ENCODE assay signal across 10 mouse cellular contexts in the genomic region with DNA sequence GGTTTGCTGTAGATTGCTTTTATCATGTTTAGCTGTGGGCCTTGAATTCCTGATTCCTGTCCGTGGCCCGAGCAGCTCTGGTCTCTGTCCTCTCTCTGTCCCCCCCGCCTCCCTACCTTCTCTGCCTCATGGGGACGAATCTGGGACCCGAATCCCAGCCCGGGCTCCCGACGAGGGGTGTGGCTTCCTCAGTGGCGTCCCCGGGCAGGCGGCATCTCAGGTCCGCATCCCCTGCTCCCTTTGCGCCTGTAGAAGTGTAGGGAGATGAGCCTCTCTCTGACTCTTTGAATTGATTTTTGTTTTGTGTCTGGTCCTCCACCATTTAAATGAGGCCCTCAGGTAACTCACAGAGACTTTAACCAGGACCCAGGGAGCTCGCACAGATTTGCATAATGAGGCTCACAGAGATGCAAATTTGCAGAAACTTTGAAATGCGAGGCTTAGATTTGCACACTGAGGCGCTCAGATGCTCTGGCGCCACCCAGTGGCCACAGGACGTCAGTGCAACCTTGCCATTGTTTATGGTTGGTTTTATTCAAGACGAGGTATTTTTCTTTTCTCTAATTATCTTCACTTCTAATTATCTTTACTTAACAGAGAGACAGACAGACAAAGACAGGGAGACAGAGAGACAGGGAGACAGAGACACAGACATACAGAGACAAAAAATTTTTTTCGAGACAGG. TPM values are rescaled to one million over a fixed set of nuclear protein-coding genes. Genes with fewer than 3 reads are reported as not detected.
A peak's percentile ranks its signal among the peaks of the same experiment; 100 is the strongest.
DNase-seq lines count a peak whose midpoint lies in the region; ATAC-seq and TF ChIP-seq lines count a peak whose summit lies in the region.
"Not testable (repeated sequence)": the region's sequence is repeated elsewhere in the genome, so short reads cannot be mapped to it uniquely, and the experiment has no call there.
"Had no signal": no experiment of that assay in that cellular context is flagged by ENCODE, and none has a peak within 500 bp of the region (broad histone marks: within the 10 kb centered on the region; RNA-seq: fewer than 3 reads in every experiment).

No protein-coding gene starts in this region.

- H3K27ac ChIP-seq in forebrain, embryonic 11.5 days (ENCODE audit: low read depth, low read length); heart, embryonic 13.5 days (replicated peaks); kidney, postnatal 0 days; liver, postnatal 0 days (ENCODE audit: low read depth); stomach, embryonic 16.5 days (ENCODE audit: low read length): not testable (repeated sequence)

- not testable (repeated sequence) for H3K9ac ChIP-seq in forebrain, embryonic 11.5 days (ENCODE audit: low read length); heart, embryonic 13.5 days; kidney, postnatal 0 days (ENCODE audit: low read depth, low read length); liver, postnatal 0 days (replicated peaks); stomach, embryonic 16.5 days (ENCODE audit: low read length)

- not testable (repeated sequence) for TF ChIP-seq EP300 in liver, postnatal 0 days (IDR thresholded peaks at IDR 0.05; ENCODE audit: low read depth)

- not testable (repeated sequence) for H3K4me1 ChIP-seq in forebrain, embryonic 11.5 days (replicated peaks; ENCODE audit: control insufficient read depth, insufficient read depth, low read length); heart, embryonic 13.5 days; kidney, postnatal 0 days (replicated peaks; ENCODE audit: insufficient read depth, low read length); liver, postnatal 0 days (ENCODE audit: insufficient read depth); stomach, embryonic 16.5 days (ENCODE audit: control insufficient read depth, insufficient read depth, low read length)

- not testable (repeated sequence) for H3K9me3 ChIP-seq in forebrain, embryonic 11.5 days (ENCODE audit: control insufficient read depth, low read length); heart, embryonic 13.5 days; kidney, postnatal 0 days (replicated peaks; ENCODE audit: low read length); liver, postnatal 0 days (ENCODE audit: low read length); stomach, embryonic 16.5 days (replicated peaks; ENCODE audit: control insufficient read depth, low read length)

- 67% methylated on average over 20 of the region's 20 CpGs for WGBS in forebrain, embryonic 11.5 days
- 57% methylated on average over 18 of the region's 20 CpGs for WGBS in heart, embryonic 13.5 days
- 78% methylated on average over 11 of the region's 20 CpGs for WGBS in kidney, postnatal 0 days
- 85% methylated on average over 11 of the region's 20 CpGs for WGBS in liver, postnatal 0 days (ENCODE audit: insufficient replicate concordance)
- WGBS in stomach, embryonic 16.5 days = 70% methylated on average over 20 of the region's 20 CpGs

- ATAC-seq in cerebellum, adult (ENCODE audit: insufficient number of reproducible peaks, low FRiP score, low TSS enrichment) = peak; percentile 99
- ATAC-seq in forebrain, embryonic 11.5 days (replicated peaks; ENCODE audit: low FRiP score) = peak; percentile 92
- ATAC-seq in heart, embryonic 13.5 days (ENCODE audit: extremely low read depth, insufficient number of reproducible peaks, low FRiP score, low TSS enrichment) = 0 out of 2 replicates have a peak, but pooled peaks have one; percentile 70
- ATAC-seq in kidney, postnatal 0 days (replicated peaks; ENCODE audit: low FRiP score, low read depth) = peak; percentile 74
- 0 out of 2 replicates have a peak, but pooled peaks have one; percentile 40 for ATAC-seq in liver, postnatal 0 days
- peak; percentile 86 for ATAC-seq in stomach, embryonic 16.5 days (ENCODE audit: insufficient read depth, low FRiP score)

- H3K27me3 ChIP-seq in forebrain, embryonic 11.5 days (ENCODE audit: control insufficient read depth, insufficient read depth, low read length); heart, embryonic 13.5 days (replicated peaks); kidney, postnatal 0 days (ENCODE audit: insufficient read depth, low read length); liver, postnatal 0 days (ENCODE audit: insufficient read depth, low read length); stomach, embryonic 16.5 days (ENCODE audit: control insufficient read depth, insufficient read depth, low read length): not testable (repeated sequence)

- H3K36me3 ChIP-seq in forebrain, embryonic 11.5 days (ENCODE audit: control insufficient read depth, insufficient read depth, low read length); heart, embryonic 13.5 days; kidney, postnatal 0 days (ENCODE audit: insufficient read depth, low read length); liver, postnatal 0 days (replicated peaks; ENCODE audit: insufficient read depth, low read length); stomach, embryonic 16.5 days (ENCODE audit: control insufficient read depth, insufficient read depth, low read length): not testable (repeated sequence)

- DNase-seq in 416B (ENCODE audit: low read depth) = peak; percentile 27
- peak; percentile 85 for DNase-seq in forebrain, embryonic 11.5 days (ENCODE audit: low spot score)
- DNase-seq in kidney, postnatal 0 days (ENCODE audit: low spot score) = not testable (repeated sequence)
- peak; percentile 65 for DNase-seq in liver, postnatal 0 days
- peak; percentile 37 for DNase-seq in neural tube, embryonic 10.5 days (ENCODE audit: extremely low spot score, low spot score)

- not testable (repeated sequence) for H3K4me3 ChIP-seq in forebrain, embryonic 11.5 days (ENCODE audit: low read depth, low read length); heart, embryonic 13.5 days; kidney, postnatal 0 days (replicated peaks; ENCODE audit: low read depth, low read length); liver, postnatal 0 days (ENCODE audit: low read depth, low read length); stomach, embryonic 16.5 days (replicated peaks; ENCODE audit: low read length)

- TF ChIP-seq CTCF in kidney, postnatal 0 days (IDR thresholded peaks at IDR 0.05; ENCODE audit: low read depth); liver, postnatal 0 days (IDR thresholded peaks at IDR 0.05; ENCODE audit: low read depth): not testable (repeated sequence)

- not testable (repeated sequence) for H3K4me2 ChIP-seq in forebrain, embryonic 11.5 days (ENCODE audit: low read depth, low read length, severe bottlenecking); heart, embryonic 13.5 days; kidney, postnatal 0 days (ENCODE audit: low read length); liver, postnatal 0 days (ENCODE audit: low read depth, low read length); stomach, embryonic 16.5 days (ENCODE audit: low read depth, low read length)

RNA-seq across cellular contexts. Expression of gene Gm21860, which starts 23.6 kb away (rescaled TPM):
- not detected in 2 replicates for polyA plus RNA-seq in forebrain, embryonic 11.5 days (2014; fragmentation: Nextera tagmentation; extraction: Ambion mirVana)
- polyA plus RNA-seq in heart, embryonic 13.5 days (2015; fragmentation: Nextera tagmentation; extraction: Ambion mirVana) = not detected in 2 replicates
- polyA plus RNA-seq in kidney, postnatal 0 days (2015; fragmentation: Nextera tagmentation; extraction: Ambion mirVana) = not detected in 2 replicates
- not detected in 2 replicates for polyA plus RNA-seq in liver, postnatal 0 days (2015; fragmentation: Nextera tagmentation; extraction: Ambion mirVana)
- not detected in 2 replicates for polyA plus RNA-seq in stomach, embryonic 16.5 days (2015; fragmentation: Nextera tagmentation; extraction: Ambion mirVana)
- polyA plus RNA-seq: C2C12; liver, embryonic 14.5 days had no signal

RNA-seq across cellular contexts. Expression of gene Gm47283, which starts 53.5 kb away (rescaled TPM):
- polyA plus RNA-seq in forebrain, embryonic 11.5 days (2014; fragmentation: Nextera tagmentation; extraction: Ambion mirVana) = not detected in 2 replicates
- polyA plus RNA-seq in heart, embryonic 13.5 days (2015; fragmentation: Nextera tagmentation; extraction: Ambion mirVana) = not detected in 2 replicates
- polyA plus RNA-seq in kidney, postnatal 0 days (2015; fragmentation: Nextera tagmentation; extraction: Ambion mirVana) = not detected in 2 replicates
- not detected in 2 replicates for polyA plus RNA-seq in liver, postnatal 0 days (2015; fragmentation: Nextera tagmentation; extraction: Ambion mirVana)
- polyA plus RNA-seq in stomach, embryonic 16.5 days (2015; fragmentation: Nextera tagmentation; extraction: Ambion mirVana) = not detected in 2 replicates
- polyA plus RNA-seq: C2C12; liver, embryonic 14.5 days had no signal

Comparison
In these comparisons a context has a peak if more than half of its experiments do, and no peak if none do; other contexts are left out.
1. ATAC-seq: peak in every context shown above with its lines; median percentile 99 in cerebellum, adult; 92 in forebrain, embryonic 11.5 days; 86 in stomach, embryonic 16.5 days; 74 in kidney, postnatal 0 days; 70 in heart, embryonic 13.5 days; 40 in liver, postnatal 0 days.